Mouse (Mus musculus): ENCODE data around the gene Fgf15. TPM values are rescaled to one million over a fixed set of nuclear protein-coding genes. Genes with fewer than 3 reads are reported as not detected.

Gene Fgf15
- total and polyA plus RNA-seq, 3 experiments, result 16.6 to 19.1 TPM; not detected in 1

GRCm38 (mm10) chr7:144932389-144932937 lies 36.1 kb downstream of the Fgf15 start:
- Histone ChIP-seq H3K27ac (ENCODE audit: control insufficient read depth, low read depth, low read length) (no peak overlapping the region), H3K4me1 (ENCODE audit: control insufficient read depth in 1 of 2, insufficient read depth in 2 of 2, low read length in 2 of 2) (no peaks in the 10 kb centered on the region), H3K36me3 (ENCODE audit: control insufficient read depth in 1 of 2, insufficient read depth in 2 of 2, low read length in 2 of 2) (no peaks in the 10 kb centered on the region), H3K4me3 (ENCODE audit: control insufficient read depth in 1 of 2, insufficient read depth in 1 of 2, low read depth in 2 of 2, low read length in 2 of 2) (no peak overlapping the region), H3K27me3 (ENCODE audit: control insufficient read depth in 1 of 2, insufficient read depth in 2 of 2, low read length in 2 of 2) (no peaks in the 10 kb centered on the region), H3K79me2 (ENCODE audit: control insufficient read depth, insufficient read depth, low read length, poor library complexity) (no peaks in the 10 kb centered on the region), H3K9me3 (replicated peaks; ENCODE audit: insufficient read depth, low read length) (no peaks in the 10 kb centered on the region), H3K9ac (ENCODE audit: control insufficient read depth, low read depth, low read length, poor library complexity, severe bottlenecking) (no peak overlapping the region)
- no peak for TF ChIP-seq HCFC1 (IDR thresholded peaks at IDR 0.05; ENCODE audit: low read depth, low read length)
- no peak for TF ChIP-seq BHLHE40 (IDR thresholded peaks at IDR 0.05; ENCODE audit: borderline replicate concordance, low read depth, low read length)
- no peak for TF ChIP-seq GATA1 (IDR thresholded peaks at IDR 0.05; ENCODE audit: low read depth, low read length)
- TF ChIP-seq GABPA (IDR thresholded peaks at IDR 0.05; ENCODE audit: low read depth, low read length), result no peak
- no peak for TF ChIP-seq SMC3 (IDR thresholded peaks at IDR 0.05; ENCODE audit: low read depth, low read length)
- no peak for TF ChIP-seq MYB (IDR thresholded peaks at IDR 0.05; ENCODE audit: low read depth, low read length)
- TF ChIP-seq NELFE (IDR thresholded peaks at IDR 0.05; ENCODE audit: low read depth, low read length), result no peak
- no peak for TF ChIP-seq NRF1 (IDR thresholded peaks at IDR 0.05; ENCODE audit: insufficient read depth, low read depth, low read length, poor library complexity, severe bottlenecking)
- TF ChIP-seq SIN3A (IDR thresholded peaks at IDR 0.05; ENCODE audit: low read length), result no peak
- TF ChIP-seq MAZ (IDR thresholded peaks at IDR 0.05; ENCODE audit: low read depth, low read length), result no peak
- no peak for TF ChIP-seq USF1 (IDR thresholded peaks at IDR 0.05; ENCODE audit: low read depth, low read length)
- no peak for TF ChIP-seq TBP (IDR thresholded peaks at IDR 0.05; ENCODE audit: low read depth, low read length)
- TF ChIP-seq TCF12 (IDR thresholded peaks at IDR 0.05; ENCODE audit: low read depth, low read length), result no peak
- no peak for TF ChIP-seq POLR2AphosphoS5 (IDR thresholded peaks at IDR 0.05; ENCODE audit: borderline replicate concordance, low read depth, low read length)
- no peak for DNase-seq (ENCODE audit: low read depth, low spot score)

- Histone ChIP-seq H3K27ac (ENCODE audit: control insufficient read depth, low read depth, low read length) (no peak overlapping the region), H3K4me3 (ENCODE audit: control insufficient read depth in 1 of 2, insufficient read depth in 1 of 2, low read depth in 2 of 2, low read length in 2 of 2) (no peak overlapping the region), H3K79me2 (ENCODE audit: control insufficient read depth, insufficient read depth, low read length, poor library complexity) (no peaks in the 10 kb centered on the region), H3K4me1 (ENCODE audit: control insufficient read depth in 1 of 2, insufficient read depth in 2 of 2, low read length in 2 of 2) (no peaks in the 10 kb centered on the region), H3K9me3 (replicated peaks; ENCODE audit: insufficient read depth, low read length) (no peaks in the 10 kb centered on the region), H3K27me3 (ENCODE audit: control insufficient read depth in 1 of 2, insufficient read depth in 2 of 2, low read length in 2 of 2) (no peaks in the 10 kb centered on the region), H3K36me3 (ENCODE audit: control insufficient read depth in 1 of 2, insufficient read depth in 2 of 2, low read length in 2 of 2) (no peaks in the 10 kb centered on the region), H3K9ac (ENCODE audit: control insufficient read depth, low read depth, low read length, poor library complexity, severe bottlenecking) (no peak overlapping the region)
- TF ChIP-seq ELF1 (IDR thresholded peaks at IDR 0.05; ENCODE audit: low read depth, low read length) (no peak), JUND (IDR thresholded peaks at IDR 0.05; ENCODE audit: low read depth, low read length) (no peak), SIN3A (IDR thresholded peaks at IDR 0.05; ENCODE audit: low read length) (no peak), POLR2A (IDR thresholded peaks at IDR 0.05; ENCODE audit: control insufficient read depth in 1 of 2, insufficient read depth in 1 of 2, low read depth in 1 of 2, low read length in 2 of 2, poor library complexity in 1 of 2) (no peak), POLR2AphosphoS5 (IDR thresholded peaks at IDR 0.05; ENCODE audit: borderline replicate concordance, low read depth, low read length) (no peak), CHD1 (IDR thresholded peaks at IDR 0.05; ENCODE audit: low read depth, low read length) (no peak)
- DNase-seq (ENCODE audit: low read depth, low spot score), result no peak
Observed at GRCm38 (mm10) chr7:144933336-144933735, 37.0 kb downstream of the Fgf15 start.
